Mouse (Mus musculus): ENCODE data around the gene Gtf3c4.

DNA sequence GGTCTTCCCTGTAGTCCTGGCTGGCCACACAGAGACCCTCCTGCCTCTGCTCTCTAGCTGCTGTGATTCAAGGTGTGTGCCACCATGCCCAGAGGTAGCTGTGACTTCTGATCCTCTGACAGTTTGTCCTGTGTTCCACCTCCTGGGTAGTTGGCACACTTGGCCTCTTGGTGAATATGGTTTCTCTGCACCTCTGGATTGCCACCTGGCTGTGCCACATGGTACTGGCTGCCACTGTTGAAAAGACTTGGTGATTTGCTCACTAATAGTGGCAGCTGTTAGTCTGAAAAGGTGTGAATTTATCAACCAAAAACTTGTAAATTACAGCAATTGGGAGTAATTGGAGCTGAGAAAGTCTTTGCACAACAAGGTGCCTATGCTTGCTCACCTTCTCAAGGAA is 23.7 kb upstream of the Gtf3c4 start:
- TF ChIP-seq CTCF (IDR thresholded peaks at IDR 0.05; ENCODE audit: low read depth) = 0 out of 2 replicates have a peak, but pooled peaks have one; percentile 12
- no peak for TF ChIP-seq EP300 (IDR thresholded peaks at IDR 0.05; ENCODE audit: low read depth)

Data from liver, embryonic 14.5 days (tissue).